Mouse (Mus musculus) adrenal gland, adult 2 months (tissue): ENCODE results near the gene Pepd. TPM values are rescaled to one million over a fixed set of nuclear protein-coding genes. Genes with fewer than 3 reads are reported as not detected.

Source experiments
- DNase-seq: peaks from one replicate; pipeline ENCODE4 v3.0.0; 2021
- polyA plus RNA-seq: library from polyadenylated mRNA; depleted of rRNA; stranded (reverse); fragments of >200 nt; gene quantifications from 2 replicates; pipeline ENCODE4 v1.2.3, GENCODE M21; 2012
- total RNA-seq, 2 experiments: library from RNA; stranded (reverse); gene quantifications; 2 replicates each; pipeline ENCODE4 v1.2.3; 2021

The Pepd gene
- total and polyA plus RNA-seq, 3 experiments = 86.4 to 141 (median 112) TPM

GRCm38 (mm10) chr7:34983702-34984475, 71.7 kb downstream of the Pepd start:
- DNase-seq = peak; percentile 47

DNA sequence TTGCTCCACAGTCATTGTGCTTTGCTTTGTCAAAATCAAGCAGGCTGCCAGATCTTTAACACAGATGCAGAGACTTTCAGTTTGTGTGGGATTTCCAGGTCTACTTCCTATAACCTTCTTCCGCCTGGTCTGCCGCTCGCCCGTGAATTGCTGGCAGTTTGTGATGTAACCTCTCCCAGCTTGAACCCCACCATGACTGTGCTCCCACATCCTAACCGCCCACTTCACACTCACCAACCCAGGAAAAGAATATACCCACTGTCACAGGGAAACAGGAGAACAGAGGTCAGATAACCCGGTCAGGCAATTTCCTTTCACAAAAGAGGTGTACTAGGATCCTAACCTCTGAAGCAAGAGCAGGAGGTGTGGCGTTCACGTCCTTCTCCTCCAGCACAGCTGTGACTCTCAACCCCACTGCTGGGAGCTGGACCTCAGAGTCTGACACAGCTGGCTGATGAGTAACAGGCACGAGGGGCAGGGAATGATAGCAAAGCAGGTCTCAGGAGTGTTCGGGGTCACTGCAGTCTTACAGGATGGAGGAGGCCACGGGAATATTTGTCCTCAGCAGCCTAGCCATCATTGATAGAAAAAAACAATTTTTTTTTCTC, 72.5 kb downstream of the Pepd start:
- DNase-seq = peak; percentile 31

GRCm38 (mm10) chr7:34985216-34985615, 73.0 kb downstream of the Pepd start:
- DNase-seq = no peak

DNA sequence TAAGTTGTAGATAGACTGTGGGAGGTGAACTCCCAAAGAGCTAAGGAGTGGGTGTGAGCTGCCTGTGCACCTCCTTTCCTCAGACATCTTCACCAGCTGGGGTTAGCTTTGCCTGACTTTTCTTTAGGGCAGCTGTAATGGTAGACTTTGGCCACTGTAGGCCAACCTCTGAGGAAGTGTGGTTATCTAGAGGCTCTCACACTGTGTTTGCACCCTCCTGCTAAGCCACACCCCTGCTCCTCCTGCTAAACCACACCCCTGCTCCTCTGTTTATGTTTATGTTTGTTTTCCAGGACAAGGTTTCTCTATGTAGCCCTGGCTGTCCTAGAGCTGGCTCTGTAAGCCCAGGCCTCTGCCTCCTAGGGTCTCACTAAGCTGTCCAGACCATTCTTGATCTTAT, 73.5 kb downstream of the Pepd start:
- DNase-seq = no peak

GRCm38 (mm10) chr7:34986575-34987150, 74.5 kb downstream of the Pepd start:
- DNase-seq = no peak

GRCm38 (mm10) chr7:34987258-34987657, 75.1 kb downstream of the Pepd start:
- DNase-seq = no peak

DNA sequence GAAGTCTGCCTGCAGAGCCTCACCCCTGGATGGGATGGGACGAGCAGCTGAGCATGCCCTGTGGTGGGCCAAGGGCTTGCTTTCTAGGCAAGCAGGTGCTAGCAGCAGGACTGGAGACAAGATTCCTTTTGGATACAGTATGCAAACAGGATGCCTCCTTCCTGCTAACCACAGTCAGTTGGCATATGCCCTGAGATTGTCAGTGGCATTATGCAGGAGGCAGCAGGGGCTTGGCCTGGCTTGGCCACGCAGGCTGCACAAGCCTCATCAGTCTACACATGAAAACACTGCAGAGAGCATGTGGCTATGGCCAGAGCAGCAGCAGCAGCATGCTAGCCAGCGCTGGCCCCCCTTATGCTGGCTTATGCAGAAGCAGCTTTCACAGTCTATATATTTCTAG, 76.3 kb downstream of the Pepd start:
- no peak for DNase-seq

DNA sequence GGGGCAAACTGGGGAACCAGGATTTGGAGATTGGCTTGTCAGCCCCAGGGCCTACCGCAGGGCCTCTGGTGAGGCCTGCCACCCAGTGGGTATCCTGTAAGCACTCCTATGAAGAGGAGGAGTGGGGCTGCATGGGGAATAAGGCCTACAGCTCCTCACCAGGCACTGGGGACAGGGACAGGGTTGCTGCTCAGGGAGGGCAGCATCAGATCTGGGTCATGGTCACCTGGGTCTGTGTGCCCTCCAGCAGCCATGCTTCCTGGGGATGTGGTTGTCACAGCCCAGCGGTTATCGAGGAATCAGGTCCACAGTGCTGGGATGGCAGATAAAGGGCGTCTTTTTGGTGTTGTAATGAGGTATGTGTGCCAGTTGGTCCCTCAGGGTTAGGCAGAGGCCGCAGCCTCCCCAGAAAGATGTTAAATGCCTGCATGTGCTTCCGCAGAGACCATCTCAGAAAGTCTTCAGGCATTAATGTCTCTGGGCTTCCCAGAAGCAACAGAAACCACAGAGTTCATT, 79.6 kb downstream of the Pepd start:
- no peak for DNase-seq

DNA sequence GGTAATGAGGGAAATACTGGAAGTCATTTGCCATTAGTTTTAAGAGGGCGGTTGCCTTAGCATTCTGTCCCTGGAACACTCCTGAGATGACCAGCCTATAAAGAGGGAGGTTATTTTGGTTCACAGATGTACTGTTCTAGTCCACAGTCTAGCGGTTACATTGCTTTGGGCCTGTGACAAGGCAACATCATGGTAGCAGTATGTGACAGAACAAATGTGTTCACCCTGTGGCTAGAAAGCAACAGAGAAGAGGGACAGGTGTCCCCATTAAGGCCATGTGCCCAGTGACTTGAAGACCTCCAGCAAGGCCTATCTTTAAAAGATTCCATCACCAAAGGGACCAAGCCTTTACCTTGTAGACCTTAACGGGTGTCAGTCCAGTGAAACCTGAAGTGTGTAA, 80.6 kb downstream of the Pepd start:
- DNase-seq = no peak

DNA sequence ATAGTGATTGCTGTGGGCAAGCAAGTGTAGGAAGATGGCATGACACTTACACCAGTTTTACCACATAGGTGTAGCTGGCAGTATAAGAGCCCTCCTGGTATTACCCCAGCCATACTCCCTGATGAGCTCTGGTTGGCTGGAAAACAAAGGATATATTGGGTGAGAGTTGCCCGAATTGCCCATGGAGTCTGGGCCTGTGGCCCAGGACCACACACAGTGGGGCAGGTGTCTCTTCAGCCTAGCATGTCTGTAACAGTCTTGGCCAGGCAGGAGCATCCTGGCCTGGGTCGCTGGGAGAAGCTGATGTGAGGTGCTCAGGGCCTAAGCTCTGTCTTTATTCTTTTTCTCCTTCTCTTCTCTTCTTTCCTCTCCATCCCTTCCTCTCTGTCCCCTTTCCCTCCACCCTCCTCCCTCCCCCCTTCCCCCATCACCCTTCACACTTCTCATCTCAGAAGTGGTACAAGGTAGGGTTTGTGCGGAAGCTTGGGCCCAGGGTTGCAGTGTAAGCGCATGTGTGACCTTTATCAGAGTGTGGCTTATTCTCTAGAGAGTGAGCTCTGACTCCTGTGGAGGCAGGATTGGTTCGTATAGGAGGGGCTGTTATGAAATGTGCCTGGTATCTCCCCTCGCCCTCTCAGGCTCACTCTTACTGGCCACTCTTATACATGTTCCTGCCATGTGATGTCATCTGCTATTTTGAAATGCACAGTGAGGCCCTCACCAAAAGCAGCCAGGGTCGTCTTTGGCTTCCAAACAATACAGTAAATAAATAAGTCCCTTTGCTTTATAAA, 83.9 kb downstream of the Pepd start:
- no peak for DNase-seq

DNA sequence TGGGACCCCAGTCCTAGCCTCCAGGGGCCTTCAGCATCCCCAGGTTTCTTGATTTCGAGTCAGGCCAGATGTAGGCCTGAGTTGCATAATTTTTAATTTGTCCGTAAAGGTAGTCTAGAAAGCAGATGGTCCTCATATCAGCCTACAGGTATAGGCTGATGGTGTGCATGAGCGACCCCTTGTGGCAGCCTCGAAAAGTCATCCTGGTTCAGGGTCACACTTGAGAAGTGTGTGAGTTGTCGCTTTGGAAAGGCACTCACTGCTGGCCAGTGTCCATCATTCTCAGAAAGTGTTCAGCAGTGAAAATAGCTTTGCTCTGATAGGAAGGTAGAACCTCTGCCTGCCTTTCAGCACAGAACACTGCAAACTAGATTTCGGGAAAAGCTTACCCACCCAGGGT, 88.7 kb downstream of the Pepd start:
- peak; percentile 52 for DNase-seq

DNA sequence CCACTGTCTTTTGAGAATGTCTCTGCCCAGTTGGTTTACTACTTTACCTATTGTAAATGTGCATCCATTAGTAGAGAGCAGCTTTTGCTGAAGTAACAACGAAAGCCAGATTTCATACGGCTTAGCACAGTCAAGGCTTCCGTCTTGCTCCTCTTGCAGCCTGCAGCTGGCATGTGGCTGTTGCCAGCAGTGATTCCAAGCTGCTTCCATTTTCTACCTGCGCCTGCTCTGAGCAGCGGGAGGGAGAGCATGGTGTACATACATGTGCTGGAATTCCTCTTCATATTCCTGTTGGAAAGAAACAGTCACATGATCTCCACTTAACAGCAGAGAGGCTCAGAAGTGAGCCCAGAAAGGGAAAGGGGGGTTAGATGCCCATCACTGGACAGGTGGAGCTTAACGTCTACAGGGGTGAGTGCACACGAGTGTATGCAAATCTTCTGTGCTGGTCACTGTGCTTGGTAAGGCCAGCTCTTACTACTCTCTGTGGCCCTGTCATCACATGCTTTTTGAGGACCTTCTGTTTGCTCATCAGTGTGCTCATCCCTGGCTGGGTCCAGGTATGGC, 91.1 kb downstream of the Pepd start:
- no peak for DNase-seq

GRCm38 (mm10) chr7:35006661-35007060, 94.5 kb downstream of the Pepd start:
- no peak for DNase-seq

DNA sequence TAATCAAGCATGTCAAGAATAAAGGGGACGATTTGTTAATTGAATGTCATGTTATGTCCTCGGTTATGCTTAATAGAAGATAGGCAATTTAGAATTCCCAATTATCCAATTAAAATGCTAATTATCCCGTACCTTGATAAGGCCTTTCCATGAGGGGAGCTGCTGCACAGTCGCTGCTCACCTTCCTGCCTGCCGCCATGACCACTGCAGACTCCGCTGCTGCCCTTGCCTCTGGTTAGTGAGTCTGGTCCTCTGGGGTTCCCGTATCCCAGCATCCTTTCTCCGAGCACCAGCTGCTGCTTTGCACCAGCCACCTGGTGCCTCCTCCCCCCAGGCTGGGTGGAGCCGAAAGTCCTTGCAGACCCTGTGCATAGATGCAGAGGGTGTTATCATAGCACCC, 101.0 kb downstream of the Pepd start:
- no peak for DNase-seq

GRCm38 (mm10) chr7:35015252-35015651, 103.1 kb downstream of the Pepd start:
- DNase-seq = no peak

DNA sequence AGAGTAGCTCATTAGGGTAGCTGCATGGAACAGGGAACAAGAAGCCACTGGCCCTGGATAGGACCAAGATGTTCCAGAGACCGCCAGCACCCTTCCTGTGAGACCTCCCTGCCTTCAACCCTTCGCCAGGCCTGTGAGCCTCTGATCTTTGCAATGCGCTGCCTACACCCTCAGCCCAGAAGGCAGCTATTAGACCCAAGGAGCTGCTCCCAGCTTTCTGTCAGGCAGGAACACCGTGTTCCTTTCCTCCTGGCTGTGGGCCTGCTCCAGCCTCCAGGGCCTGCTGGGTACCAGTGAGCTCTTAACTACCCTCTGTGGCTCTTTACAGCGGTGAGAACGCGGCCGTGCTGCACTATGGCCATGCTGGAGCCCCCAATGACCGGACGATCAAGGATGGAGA, 109.2 kb downstream of the Pepd start:
- DNase-seq = no peak

GRCm38 (mm10) chr7:35023251-35023650, 111.1 kb downstream of the Pepd start:
- peak; percentile 80 for DNase-seq

GRCm38 (mm10) chr7:35024426-35024825, 112.2 kb downstream of the Pepd start:
- no peak for DNase-seq

DNA sequence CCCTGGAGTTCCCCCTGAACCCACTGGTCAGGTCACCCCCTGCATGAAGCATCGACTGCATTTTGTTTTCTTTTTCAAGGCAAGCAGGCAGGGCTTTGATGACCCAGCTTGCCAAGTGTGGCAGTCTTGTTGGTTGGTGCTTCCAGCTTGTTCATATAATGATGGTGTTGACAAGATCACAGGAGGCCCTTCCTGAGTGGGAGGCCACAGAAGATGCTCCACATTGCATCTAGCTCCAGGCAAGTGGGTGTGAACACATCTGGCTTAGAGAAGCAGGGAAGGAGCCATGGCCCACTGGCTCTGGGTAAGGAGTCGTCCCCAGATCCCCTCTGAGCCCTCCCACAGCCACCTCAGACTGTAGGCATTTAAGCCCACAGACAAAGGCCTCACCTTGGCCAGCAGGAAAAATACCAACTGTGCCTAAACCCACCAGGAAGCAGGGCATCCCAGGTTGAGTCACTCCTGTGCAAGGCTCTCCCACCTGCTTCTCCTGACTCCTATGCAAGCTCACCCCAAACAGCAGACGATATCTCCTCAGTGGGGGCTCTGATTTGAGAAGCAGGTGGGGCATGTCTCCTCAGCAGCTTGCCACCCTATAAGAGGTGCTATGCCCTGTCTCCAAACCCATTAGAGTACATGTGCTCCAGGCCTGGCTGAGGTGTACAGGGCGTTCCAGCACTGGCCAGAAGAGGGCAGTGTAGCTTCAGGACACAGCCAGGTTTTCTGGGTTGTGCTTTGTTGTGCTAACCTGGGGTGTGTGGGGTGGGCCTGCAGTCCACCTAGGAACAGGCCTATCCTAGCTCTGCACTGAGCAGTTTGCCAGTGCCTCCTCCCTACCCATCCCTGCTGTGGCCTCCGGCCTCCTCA, 113.5 kb downstream of the Pepd start:
- peak; percentile 80 for DNase-seq

DNA sequence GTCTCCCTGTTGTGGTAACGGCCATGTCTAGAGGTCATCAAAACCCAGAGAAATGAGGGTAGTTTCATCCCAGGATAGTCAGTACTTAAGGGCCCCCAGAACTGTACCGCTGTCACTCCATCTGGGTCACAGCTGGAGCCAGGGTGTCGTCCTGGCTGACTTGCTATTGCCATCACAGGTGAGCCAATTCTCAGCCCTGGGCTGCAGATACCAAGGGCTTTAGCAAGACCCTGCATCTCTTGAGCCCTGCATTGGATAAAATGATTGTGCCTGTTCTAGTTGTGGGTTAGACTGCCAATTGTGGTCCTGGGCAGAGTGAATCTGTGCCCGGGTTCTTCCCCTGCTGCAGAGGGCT, 114.1 kb downstream of the Pepd start:
- no peak for DNase-seq

DNA sequence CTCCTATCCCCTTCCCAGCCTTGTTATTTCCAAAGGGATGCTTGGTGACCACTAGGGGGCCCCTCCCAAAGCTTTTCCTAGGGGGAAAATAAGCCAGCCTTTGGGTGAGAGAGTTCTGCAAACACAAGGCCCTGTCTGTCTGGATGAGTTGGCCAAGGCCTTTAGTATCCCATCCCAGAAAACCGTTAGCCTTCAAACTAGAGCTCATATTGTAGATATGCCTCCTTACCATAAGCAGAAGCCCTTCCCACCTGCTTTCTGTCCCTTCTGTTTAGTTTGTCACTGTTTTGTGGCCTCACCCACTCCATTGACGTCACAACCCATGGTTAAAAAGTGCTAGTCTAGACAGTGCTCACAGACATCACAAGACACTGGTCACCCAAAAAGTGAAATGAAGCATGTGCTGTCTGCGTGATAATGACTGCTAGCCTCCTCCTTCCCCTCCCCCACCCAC, 114.7 kb downstream of the Pepd start:
- DNase-seq = peak; percentile 73
